Comparison of ENCODE assay signal across 27 mouse cellular contexts in genomic region chr16:57339765-57340612, GRCm38 (mm10). TPM values are rescaled to one million over a fixed set of nuclear protein-coding genes. Genes with fewer than 3 reads are reported as not detected.
DNase-seq lines count a peak whose midpoint lies in the region; ATAC-seq lines count a peak whose summit lies in the region.
"Had no signal": no experiment of that assay in that cellular context is flagged by ENCODE, and none has a peak within 500 bp of the region (broad histone marks: within the 10 kb centered on the region; RNA-seq: fewer than 3 reads in every experiment).

No protein-coding gene starts in this region.

- no peak overlapping the region for H3K9ac ChIP-seq in forebrain, embryonic 15.5 days (replicated peaks)
- H3K9ac ChIP-seq in forebrain, embryonic 11.5 days (ENCODE audit: low read length) = no peak overlapping the region
- no peak overlapping the region for H3K9ac ChIP-seq in limb, embryonic 12.5 days (replicated peaks)
- H3K9ac ChIP-seq in limb, embryonic 13.5 days = no peak overlapping the region
- H3K9ac ChIP-seq: forebrain, embryonic 12.5 days; heart, embryonic 12.5 days; liver, embryonic 14.5 days had no signal

- no peak overlapping the region for H3K27ac ChIP-seq in forebrain, embryonic 15.5 days (replicated peaks)
- H3K27ac ChIP-seq in forebrain, embryonic 11.5 days (ENCODE audit: low read depth, low read length) = no peak overlapping the region
- peak overlapping the region; percentile 43 for H3K27ac ChIP-seq in limb, embryonic 12.5 days
- no peak overlapping the region; the same call in 1 of the 2 replicates for H3K27ac ChIP-seq in limb, embryonic 10.5 days
- peak overlapping the region; percentile 70 for H3K27ac ChIP-seq in limb, embryonic 13.5 days
- H3K27ac ChIP-seq: forebrain, embryonic 12.5 days; hindbrain, postnatal 0 days; liver, embryonic 14.5 days had no signal

- no peaks in the 10 kb centered on the region for H3K36me3 ChIP-seq in forebrain, embryonic 15.5 days
- no peaks in the 10 kb centered on the region for H3K36me3 ChIP-seq in forebrain, embryonic 11.5 days (ENCODE audit: control insufficient read depth, insufficient read depth, low read length)
- H3K36me3 ChIP-seq in limb, embryonic 12.5 days = no peaks in the 10 kb centered on the region
- no peaks in the 10 kb centered on the region for H3K36me3 ChIP-seq in limb, embryonic 10.5 days
- H3K36me3 ChIP-seq in limb, embryonic 13.5 days = no peaks in the 10 kb centered on the region
- H3K36me3 ChIP-seq: forebrain, embryonic 12.5 days; G1E; heart, embryonic 12.5 days had no signal

- no peak overlapping the region for H3K4me2 ChIP-seq in forebrain, embryonic 15.5 days (replicated peaks)
- H3K4me2 ChIP-seq in forebrain, embryonic 11.5 days (ENCODE audit: low read depth, low read length, severe bottlenecking) = no peak overlapping the region
- no peak overlapping the region for H3K4me2 ChIP-seq in limb, embryonic 12.5 days
- 0 out of 2 replicates have a peak overlapping the region, but pooled peaks have one; percentile 2 for H3K4me2 ChIP-seq in limb, embryonic 13.5 days (replicated peaks)
- H3K4me2 ChIP-seq: forebrain, embryonic 12.5 days; heart, embryonic 12.5 days had no signal

- ATAC-seq in forebrain, embryonic 15.5 days (replicated peaks) = peak; percentile 43; the same call in 1 of the 2 replicates
- no peak for ATAC-seq in forebrain, embryonic 11.5 days (replicated peaks; ENCODE audit: low FRiP score)
- ATAC-seq in limb, embryonic 12.5 days (ENCODE audit: insufficient number of reproducible peaks, insufficient read depth, low FRiP score, low TSS enrichment, low read depth) = no peak
- ATAC-seq in limb, embryonic 13.5 days (ENCODE audit: low FRiP score, low read depth) = peak; percentile 62; the same call in 1 of the 2 replicates
- ATAC-seq: hindbrain, postnatal 0 days; intestine, embryonic 16.5 days had no signal

- no peaks in the 10 kb centered on the region for H3K9me3 ChIP-seq in forebrain, embryonic 15.5 days
- no peaks in the 10 kb centered on the region for H3K9me3 ChIP-seq in forebrain, embryonic 11.5 days (ENCODE audit: control insufficient read depth, low read length)
- H3K9me3 ChIP-seq in limb, embryonic 12.5 days = no peaks in the 10 kb centered on the region
- H3K9me3 ChIP-seq in limb, embryonic 10.5 days (replicated peaks) = no peaks in the 10 kb centered on the region
- H3K9me3 ChIP-seq in limb, embryonic 13.5 days = no peaks in the 10 kb centered on the region
- H3K9me3 ChIP-seq: forebrain, embryonic 12.5 days; G1E; heart, embryonic 12.5 days had no signal

- H3K27me3 ChIP-seq in forebrain, embryonic 15.5 days = no peaks in the 10 kb centered on the region
- H3K27me3 ChIP-seq in forebrain, embryonic 11.5 days (ENCODE audit: control insufficient read depth, insufficient read depth, low read length) = no peaks in the 10 kb centered on the region
- no peaks in the 10 kb centered on the region for H3K27me3 ChIP-seq in limb, embryonic 12.5 days
- H3K27me3 ChIP-seq in limb, embryonic 10.5 days (ENCODE audit: low read depth, poor library complexity, severe bottlenecking) = no peaks in the 10 kb centered on the region
- no peaks in the 10 kb centered on the region for H3K27me3 ChIP-seq in limb, embryonic 13.5 days
- H3K27me3 ChIP-seq: forebrain, embryonic 12.5 days; heart, embryonic 12.5 days; Patski had no signal

- WGBS in forebrain, embryonic 15.5 days = 88% methylated on average over 8 of the region's 8 CpGs
- 83% methylated on average over 8 of the region's 8 CpGs for WGBS in forebrain, embryonic 11.5 days
- WGBS in limb, embryonic 12.5 days = 77% methylated on average over 8 of the region's 8 CpGs
- WGBS in limb, embryonic 10.5 days = 86% methylated on average over 8 of the region's 8 CpGs
- WGBS in limb, embryonic 13.5 days = 72% methylated on average over 8 of the region's 8 CpGs

- DNase-seq in forebrain, embryonic 11.5 days (ENCODE audit: low spot score) = no peak
- DNase-seq in limb, embryonic 10.5 days (ENCODE audit: low spot score) = no peak
- peak; percentile 5 for DNase-seq in ES-CJ7 (ENCODE audit: low read depth, low spot score)
- DNase-seq in urinary bladder, postnatal 36 days (ENCODE audit: low spot score in 2 of 2) = no peak
- no peak for DNase-seq in gastrocnemius, postnatal 4 days (ENCODE audit: low spot score in 2 of 2)
- DNase-seq: cerebellum, adult 11-12 months; embryo, embryonic 11 days; gastrocnemius, postnatal 10 days; heart, postnatal 14 days; kidney, postnatal 10 days; lung, postnatal 4 days; midbrain, embryonic 14.5 days; right cerebral cortex, postnatal 25 days; spleen, adult 18-20 months; thymus, postnatal 25 days had no signal

- H3K4me1 ChIP-seq in forebrain, embryonic 15.5 days = no peaks in the 10 kb centered on the region
- no peaks in the 10 kb centered on the region for H3K4me1 ChIP-seq in forebrain, embryonic 11.5 days (replicated peaks; ENCODE audit: control insufficient read depth, insufficient read depth, low read length)
- peaks cover 51% of the 10 kb centered on the region for H3K4me1 ChIP-seq in limb, embryonic 12.5 days (replicated peaks)
- H3K4me1 ChIP-seq in limb, embryonic 10.5 days = peaks cover 30% of the 10 kb centered on the region
- H3K4me1 ChIP-seq in limb, embryonic 13.5 days = peaks cover 50% of the 10 kb centered on the region
- H3K4me1 ChIP-seq: forebrain, embryonic 12.5 days had no signal

- no peak overlapping the region for H3K4me3 ChIP-seq in forebrain, embryonic 15.5 days
- no peak overlapping the region for H3K4me3 ChIP-seq in forebrain, embryonic 11.5 days (ENCODE audit: low read depth, low read length)
- H3K4me3 ChIP-seq in limb, embryonic 12.5 days (replicated peaks) = no peak overlapping the region
- no peak overlapping the region for H3K4me3 ChIP-seq in limb, embryonic 10.5 days
- H3K4me3 ChIP-seq in limb, embryonic 13.5 days = no peak overlapping the region
- H3K4me3 ChIP-seq: forebrain, embryonic 12.5 days; heart, embryonic 12.5 days had no signal

RNA-seq across cellular contexts. Expression of gene Filip1l, which starts 12.9 kb away (rescaled TPM):
- polyA plus RNA-seq in forebrain, embryonic 15.5 days (2015; fragmentation: Nextera tagmentation; extraction: Ambion mirVana) = 1.9 and 2.3 TPM in 2 replicates
- polyA plus RNA-seq in forebrain, embryonic 11.5 days (2014; fragmentation: Nextera tagmentation; extraction: Ambion mirVana) = 8.1 and 10.0 TPM in 2 replicates
- 25.5 and 30.4 TPM in 2 replicates for polyA plus RNA-seq in limb, embryonic 12.5 days (2016; fragmentation: Nextera tagmentation; extraction: Ambion mirVana)
- 10.7 and 14.4 TPM in 2 replicates for polyA plus RNA-seq in limb, embryonic 10.5 days (2016; fragmentation: Nextera tagmentation; extraction: Ambion mirVana)
- polyA plus RNA-seq in limb, embryonic 13.5 days (2015; fragmentation: Nextera tagmentation; extraction: Ambion mirVana) = 31.5 and 37.3 TPM in 2 replicates
- 10 to 100 TPM; 55.5 to 76.5 TPM for total RNA-seq in gastrocnemius, postnatal 4 days (2021)

RNA-seq across cellular contexts. Expression of gene Tmem30c, which starts 47.3 kb away (rescaled TPM):
- 0.18 and 0.43 TPM in 2 replicates for polyA plus RNA-seq in forebrain, embryonic 15.5 days (2015; fragmentation: Nextera tagmentation; extraction: Ambion mirVana)
- 0.24 TPM in 1 of 2 replicates, not detected in the other for polyA plus RNA-seq in forebrain, embryonic 11.5 days (2014; fragmentation: Nextera tagmentation; extraction: Ambion mirVana)
- 0.06 and 0.08 TPM in 2 replicates for polyA plus RNA-seq in limb, embryonic 12.5 days (2016; fragmentation: Nextera tagmentation; extraction: Ambion mirVana)
- 0.10 and 0.19 TPM in 2 replicates for polyA plus RNA-seq in limb, embryonic 10.5 days (2016; fragmentation: Nextera tagmentation; extraction: Ambion mirVana)
- 0.11 and 0.17 TPM in 2 replicates for polyA plus RNA-seq in limb, embryonic 13.5 days (2015; fragmentation: Nextera tagmentation; extraction: Ambion mirVana)
- not detected for total RNA-seq in gastrocnemius, postnatal 4 days (2021)
- total RNA-seq: adrenal gland, adult 18-20 months; gastrocnemius, postnatal 10 days; heart, postnatal 14 days had no signal
- polyA plus RNA-seq: G1E; heart, embryonic 12.5 days; intestine, embryonic 16.5 days; liver, embryonic 14.5 days; neural tube, embryonic 11.5 days; Patski had no signal

Comparison
In these comparisons a context has a peak if more than half of its experiments do, and no peak if none do; other contexts are left out.
1. ATAC-seq: peak in forebrain, embryonic 15.5 days (single experiment) and limb, embryonic 13.5 days (single experiment); none in forebrain, embryonic 11.5 days (single experiment) and limb, embryonic 12.5 days (single experiment).
2. H3K27ac ChIP-seq: peak in limb, embryonic 12.5 days (single experiment) and limb, embryonic 13.5 days (single experiment); none in forebrain, embryonic 15.5 days (single experiment), forebrain, embryonic 11.5 days (single experiment) and limb, embryonic 10.5 days (single experiment).